In genomic region chr5:137061809-137062481, GRCm38 (mm10) we compare ENCODE assay signal across 8 mouse cellular contexts. TPM values are rescaled to one million over a fixed set of nuclear protein-coding genes. Genes with fewer than 3 reads are reported as not detected.
DNase-seq lines count a peak whose midpoint lies in the region; ATAC-seq and TF ChIP-seq lines count a peak whose summit lies in the region.

No protein-coding gene starts in this region.

- CTCF ChIA-PET in Patski (lab: Charles Lee), result interaction anchor here (1.3 to 2.5 kb wide), 3 partner anchors 9 to 43 kb away, joined by 4 to 7 read pairs (median 4); no protein-coding TSS in a partner anchor

- in situ Hi-C loops in Patski (cut with MboI; ENCODE audit: low pct_unique_long_range_greater_than_20kb), result no loop called here

- POLR2A ChIA-PET in Patski (lab: Charles Lee), result interaction anchor here (1.3 to 2.6 kb wide), 2 partner anchors 37 to 41 kb away, joined by 4 to 8 read pairs; no protein-coding TSS in a partner anchor

- no peaks in the 10 kb centered on the region for H3K36me3 ChIP-seq in heart, embryonic 10.5 days
- H3K36me3 ChIP-seq in embryonic facial prominence, embryonic 10.5 days (replicated peaks), result no peaks in the 10 kb centered on the region

- H3K4me1 ChIP-seq in heart, embryonic 10.5 days, result 0 out of 2 replicates have a peak, but pooled peaks cover 5% of the 10 kb centered on the region
- H3K4me1 ChIP-seq in embryonic facial prominence, embryonic 10.5 days, result no peaks in the 10 kb centered on the region

- 23% methylated on average over 11 of the region's 12 CpGs for WGBS in heart, embryonic 10.5 days
- 28% methylated on average over 12 of the region's 12 CpGs for WGBS in embryonic facial prominence, embryonic 10.5 days

- ATAC-seq in Patski, result peak; percentile 40

- no peak overlapping the region for H3K27ac ChIP-seq in heart, embryonic 10.5 days
- H3K27ac ChIP-seq in embryonic facial prominence, embryonic 10.5 days (replicated peaks), result no peak overlapping the region

- peaks cover 5% of the 10 kb centered on the region; the same call in 1 of the 2 replicates for H3K27me3 ChIP-seq in heart, embryonic 10.5 days (ENCODE audit: insufficient read depth, poor library complexity, severe bottlenecking)
- H3K27me3 ChIP-seq in Patski, result no peaks in the 10 kb centered on the region
- no peaks in the 10 kb centered on the region for H3K27me3 ChIP-seq in embryonic facial prominence, embryonic 10.5 days (replicated peaks; ENCODE audit: low read depth, poor library complexity, severe bottlenecking)

- TF ChIP-seq CTCF in Patski (IDR thresholded peaks at IDR 0.05), result no peak

- DNase-seq in heart, adult 11 months, result peak; percentile 97
- DNase-seq in heart, embryonic 10.5 days (ENCODE audit: low spot score), result no peak
- DNase-seq in 3T3-L1 (ENCODE audit: low read depth, low spot score) (peak; percentile 98), Patski (ENCODE audit: low read depth, low spot score) (no peak)
- DNase-seq in embryonic facial prominence, embryonic 10.5 days (ENCODE audit: low spot score), result peak; percentile 40
- peak; percentile 43 to 86 for DNase-seq in kidney, postnatal 36 days
- DNase-seq in naive thymus-derived CD4-positive, alpha-beta T cell, adult 2 months (ENCODE audit: low read depth), result peak; percentile 61
- no peak for DNase-seq in frontal cortex, postnatal 25 days (ENCODE audit: low spot score in 2 of 2)

- no peak overlapping the region for H3K4me3 ChIP-seq in heart, embryonic 10.5 days
- H3K4me3 ChIP-seq in embryonic facial prominence, embryonic 10.5 days, result no peak overlapping the region

- no peaks in the 10 kb centered on the region for H3K9me3 ChIP-seq in heart, embryonic 10.5 days
- H3K9me3 ChIP-seq in embryonic facial prominence, embryonic 10.5 days, result no peaks in the 10 kb centered on the region

RNA-seq across cellular contexts. Expression of gene Serpine1, which starts 10.1 kb away (rescaled TPM):
- polyA plus RNA-seq in heart, embryonic 10.5 days (2016; fragmentation: Nextera tagmentation; extraction: Ambion mirVana), result 0.07 and 0.51 TPM in 2 replicates
- 151 TPM for polyA plus RNA-seq in Patski (2021)
- 0.12 TPM in 1 of 2 replicates, not detected in the other for polyA plus RNA-seq in embryonic facial prominence, embryonic 10.5 days (2016; fragmentation: Nextera tagmentation; extraction: Ambion mirVana)

RNA-seq across cellular contexts. Expression of gene Ap1s1, which starts 16.0 kb away (rescaled TPM):
- polyA plus RNA-seq in heart, embryonic 10.5 days (2016; fragmentation: Nextera tagmentation; extraction: Ambion mirVana), result 177 and 178 TPM in 2 replicates
- polyA plus RNA-seq in Patski (2021), result 240 TPM
- 177 and 178 TPM in 2 replicates for polyA plus RNA-seq in embryonic facial prominence, embryonic 10.5 days (2016; fragmentation: Nextera tagmentation; extraction: Ambion mirVana)

RNA-seq across cellular contexts. Expression of gene Vgf, which starts 35.8 kb away (rescaled TPM):
- not detected in 2 replicates for polyA plus RNA-seq in heart, embryonic 10.5 days (2016; fragmentation: Nextera tagmentation; extraction: Ambion mirVana)
- 0.89 TPM for polyA plus RNA-seq in Patski (2021)
- 0.39 and 0.40 TPM in 2 replicates for polyA plus RNA-seq in embryonic facial prominence, embryonic 10.5 days (2016; fragmentation: Nextera tagmentation; extraction: Ambion mirVana)

RNA-seq across cellular contexts. Expression of gene Trim56, which starts 54.1 kb away (rescaled TPM):
- polyA plus RNA-seq in heart, embryonic 10.5 days (2016; fragmentation: Nextera tagmentation; extraction: Ambion mirVana), result 6.4 and 7.4 TPM in 2 replicates
- polyA plus RNA-seq in Patski (2021), result 35.6 TPM
- polyA plus RNA-seq in embryonic facial prominence, embryonic 10.5 days (2016; fragmentation: Nextera tagmentation; extraction: Ambion mirVana), result 3.7 and 3.8 TPM in 2 replicates

Comparison
In these comparisons a context has a peak if more than half of its experiments do, and no peak if none do; other contexts are left out.
1. DNase-seq: peak in heart, adult 11 months (single experiment), 3T3-L1 (single experiment), embryonic facial prominence, embryonic 10.5 days (single experiment), kidney, postnatal 36 days (2 of 2) and naive thymus-derived CD4-positive, alpha-beta T cell, adult 2 months (single experiment); none in heart, embryonic 10.5 days (single experiment), Patski (single experiment) and frontal cortex, postnatal 25 days (0 of 2).
2. RNA of gene Serpine1, which starts 10.1 kb away (polyA plus RNA-seq): 151 TPM in Patski (single experiment); 0.07 to 0.51 TPM in heart, embryonic 10.5 days and 0.12 TPM in embryonic facial prominence, embryonic 10.5 days; every median in the first group is over 100 times any median in the second.